Mouse (Mus musculus) heart, adult 2 months (tissue): ENCODE data around the gene Pigyl. TPM values are rescaled to one million over a fixed set of nuclear protein-coding genes. Genes with fewer than 3 reads are reported as not detected.

ENCODE experiments used
- DNase-seq, 2 experiments: peaks; one replicate each; pipeline ENCODE4 v3.0.0; 2021
- H3K27ac ChIP-seq: fragments of 200-600 bp; 2 replicates; pipeline ENCODE4 v1.8.1; 2022
- H3K27me3 ChIP-seq: fragments of 200-500 bp; 2 replicates; pipeline ENCODE4 v1.6.1; 2012; ENCODE audit warnings: mild to moderate bottlenecking, low read length, inconsistent platforms, mixed read lengths; ENCODE audit not compliant: control insufficient read depth, insufficient read depth
- H3K36me3 ChIP-seq: fragments of 200-500 bp; 2 replicates; pipeline ENCODE4 v1.6.1; 2012; ENCODE audit warnings: low read length, inconsistent platforms; ENCODE audit not compliant: control insufficient read depth, insufficient read depth
- H3K4me1 ChIP-seq: fragments of 200-500 bp; 2 replicates; pipeline ENCODE4 v1.6.1; 2011; ENCODE audit warnings: low read length; ENCODE audit not compliant: control insufficient read depth, insufficient read depth
- H3K4me3 ChIP-seq: fragments of 200-600 bp; 2 replicates; pipeline ENCODE4 v1.8.1; 2022
- H3K79me2 ChIP-seq: fragments of 200-500 bp; replicated peaks from 2 replicates; pipeline ENCODE4 v1.6.1; 2012; ENCODE audit warnings: mild to moderate bottlenecking, inconsistent platforms, low read length, moderate library complexity, mixed read lengths; ENCODE audit not compliant: control insufficient read depth, insufficient read depth
- H3K9ac ChIP-seq: fragments of 200-500 bp; 2 replicates; pipeline ENCODE4 v1.6.1; 2012; ENCODE audit warnings: low read depth, mild to moderate bottlenecking, control low read depth, inconsistent platforms, low read length, mixed read lengths
- CTCF ChIP-seq: fragments of 200-600 bp; IDR thresholded peaks from 2 replicates; pipeline ENCODE4 v1.8.1; 2022; ENCODE audit warnings: antibody characterized with exemption, mild to moderate bottlenecking, moderate library complexity
- EP300 ChIP-seq: fragments of 200-500 bp; IDR thresholded peaks from 2 replicates; pipeline ENCODE4 v1.6.1; 2011; ENCODE audit warnings: low read depth, low read length, control low read depth; ENCODE audit not compliant: insufficient read depth
- POLR2A ChIP-seq: fragments of 200-500 bp; IDR thresholded peaks from 2 replicates; pipeline ENCODE4 v1.6.1; 2011; ENCODE audit warnings: mild to moderate bottlenecking, low read depth, low read length, control low read depth; ENCODE audit not compliant: insufficient read depth
- WGBS: fragments of 180-500 bp; shearing (Covaris S2); methylation state at CpG from one replicate; pipeline ENCODE4 v1.1.7; 2018; 5-methylcytosine and 5-hydroxymethylcytosine counted together
- intact Hi-C: fragments of 180-260 bp; cut with DNase I; formaldehyde crosslinking; loops from one replicate; pipeline ENCODE4 v1.15.1; 2025
- polyA plus RNA-seq: library from polyadenylated mRNA; depleted of rRNA; stranded (reverse); fragments of >200 nt; gene quantifications from 2 replicates; pipeline ENCODE4 v1.2.3, GENCODE M21; 2012
- total RNA-seq, 2 experiments: library from RNA; stranded (reverse); gene quantifications; 2 replicates each; pipeline ENCODE4 v1.2.3; 2021

Pigyl gene
- total and polyA plus RNA-seq, 3 experiments, result 42.9 to 56.5 (median 55.4) TPM

DNA sequence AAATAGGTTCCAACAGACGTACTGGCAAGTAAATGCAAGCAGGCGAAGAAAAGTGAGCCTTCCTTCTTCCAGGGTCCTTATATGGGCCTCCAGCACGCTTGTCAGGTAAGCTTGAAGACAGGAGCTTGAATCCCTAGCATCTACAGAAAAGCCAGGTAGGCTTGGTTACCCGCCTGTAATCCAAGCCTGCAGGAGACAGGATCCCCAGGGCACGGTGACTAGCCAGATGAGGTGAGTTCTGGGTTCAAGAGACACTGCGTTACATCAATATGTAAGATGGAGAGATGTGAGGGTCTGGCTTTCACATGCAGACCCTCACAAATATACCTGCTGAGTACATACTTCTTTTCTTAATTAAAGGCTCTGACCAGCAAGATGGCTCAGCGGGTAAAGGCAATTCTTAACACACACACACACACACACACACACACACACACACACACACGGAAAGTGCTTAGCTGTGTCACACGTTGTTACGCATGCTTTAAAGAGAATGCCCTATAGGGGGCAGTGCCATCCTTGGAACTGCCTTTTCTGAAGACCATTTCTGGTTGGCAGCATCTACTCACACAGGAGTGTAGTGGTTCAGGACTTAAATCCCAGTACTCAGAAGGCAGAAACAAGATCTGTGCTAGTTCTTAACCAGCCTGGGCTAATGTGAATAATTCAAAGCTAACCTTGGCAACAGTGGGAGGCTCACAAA, 38.7 kb upstream of the Pigyl start:
- Histone ChIP-seq H3K9ac (no peak overlapping the region), H3K27ac (no peak overlapping the region), H3K27me3 (no peaks in the 10 kb centered on the region), H3K4me3 (peak overlapping the region; percentile 73), H3K79me2 (no peaks in the 10 kb centered on the region), H3K36me3 (no peaks in the 10 kb centered on the region), H3K4me1 (peaks cover 3% of the 10 kb centered on the region)
- DNase-seq, result peak in 1 of 2 experiments; percentile 40
- TF ChIP-seq EP300 (no peak), CTCF (peak; percentile 50), POLR2A (no peak)
- intact Hi-C loops, result loop anchor here (2.0 to 10.0 kb wide), 2 partner anchors 47 to 113 kb away; partner anchors contain the start of genes Ccdc151, Gm49318, Prkcsh and Zfp653
- WGBS, result 39% methylated on average over 10 of the region's 10 CpGs

DNA sequence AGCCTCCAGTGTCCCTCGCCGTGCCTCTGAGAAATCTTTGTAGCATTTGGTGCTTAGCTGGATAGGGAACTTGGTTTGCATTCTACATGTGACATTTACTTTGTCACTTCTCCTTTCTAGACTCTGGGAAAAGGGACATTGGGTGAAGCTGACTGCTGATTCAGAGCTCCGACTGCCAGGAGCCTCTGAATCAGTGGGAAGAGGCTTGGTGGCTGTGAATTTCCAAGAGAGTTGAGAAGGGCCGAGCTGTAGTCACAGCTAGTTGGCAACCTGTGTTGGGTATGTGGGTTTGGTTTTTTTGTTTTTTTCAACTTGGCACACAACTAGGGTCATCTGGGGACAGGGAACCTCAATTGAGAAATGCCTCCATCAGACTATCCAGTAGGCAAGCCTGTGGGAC, 37.1 kb upstream of the Pigyl start:
- Histone ChIP-seq H3K36me3 (no peaks in the 10 kb centered on the region), H3K79me2 (no peaks in the 10 kb centered on the region), H3K27ac (no peak overlapping the region), H3K4me3 (no peak overlapping the region), H3K27me3 (no peaks in the 10 kb centered on the region), H3K9ac (no peak overlapping the region), H3K4me1 (peaks cover 3% of the 10 kb centered on the region)
- WGBS, result 85% methylated on average over 4 of the region's 4 CpGs
- intact Hi-C loops, result loop anchor here (10.0 kb wide), 1 partner anchor 115 kb away; the partner anchor contains the start of genes Ccdc151 and Prkcsh
- DNase-seq, result peak in 1 of 2 experiments; percentile 31
- TF ChIP-seq EP300, result no peak
- no peak for TF ChIP-seq POLR2A
- no peak for TF ChIP-seq CTCF

GRCm38 (mm10) chr9:22121545-22121944, 35.1 kb upstream of the Pigyl start:
- H3K36me3 ChIP-seq, result no peaks in the 10 kb centered on the region
- H3K27me3 ChIP-seq, result no peaks in the 10 kb centered on the region
- intact Hi-C loops, result no loop called here
- TF ChIP-seq EP300 (no peak), CTCF (no peak), POLR2A (no peak)
- H3K79me2 ChIP-seq, result no peaks in the 10 kb centered on the region
- no peak overlapping the region for H3K27ac ChIP-seq
- no peak overlapping the region for H3K9ac ChIP-seq
- H3K4me3 ChIP-seq, result no peak overlapping the region
- DNase-seq, result no peak
- peaks cover 3% of the 10 kb centered on the region for H3K4me1 ChIP-seq

DNA sequence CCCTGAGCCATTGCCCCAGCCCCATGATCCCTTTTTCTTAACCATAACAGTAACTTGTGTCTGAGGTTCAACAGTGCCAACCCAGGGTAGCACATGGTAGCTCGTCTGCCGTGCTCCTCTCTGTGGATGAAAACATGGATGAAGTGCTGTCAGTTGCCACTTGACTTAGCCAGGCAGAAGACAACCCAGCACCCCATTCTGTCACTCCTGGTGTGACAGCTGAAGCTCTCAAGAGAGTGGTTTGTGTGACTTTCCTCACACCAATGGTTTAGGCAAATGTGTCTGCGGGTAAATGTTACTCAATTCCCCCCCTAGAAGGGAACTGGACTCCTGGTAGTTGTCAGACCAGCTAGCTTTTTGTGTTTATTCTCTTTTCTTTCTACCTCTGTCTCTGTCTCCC, 34.6 kb upstream of the Pigyl start:
- Histone ChIP-seq H3K4me3 (no peak overlapping the region), H3K27me3 (no peaks in the 10 kb centered on the region), H3K27ac (no peak overlapping the region), H3K79me2 (no peaks in the 10 kb centered on the region), H3K9ac (no peak overlapping the region), H3K4me1 (peaks cover 3% of the 10 kb centered on the region), H3K36me3 (no peaks in the 10 kb centered on the region)
- peak in 1 of 2 experiments; percentile 15 for DNase-seq
- intact Hi-C loops, result no loop called here
- 69% methylated on average over 3 of the region's 3 CpGs for WGBS
- TF ChIP-seq EP300, result no peak
- no peak for TF ChIP-seq POLR2A
- TF ChIP-seq CTCF, result no peak

GRCm38 (mm10) chr9:22123069-22123609, 33.5 kb upstream of the Pigyl start:
- WGBS, result 80% methylated on average over 7 of the region's 7 CpGs
- TF ChIP-seq CTCF (no peak), EP300 (no peak), POLR2A (no peak)
- Histone ChIP-seq H3K9ac (no peak overlapping the region), H3K36me3 (no peaks in the 10 kb centered on the region), H3K79me2 (no peaks in the 10 kb centered on the region), H3K4me3 (no peak overlapping the region), H3K27me3 (no peaks in the 10 kb centered on the region), H3K27ac (no peak overlapping the region), H3K4me1 (no peaks in the 10 kb centered on the region; the same call in 1 of the 2 replicates)
- DNase-seq, result peak in 1 of 2 experiments; percentile 14
- intact Hi-C loops, result no loop called here

DNA sequence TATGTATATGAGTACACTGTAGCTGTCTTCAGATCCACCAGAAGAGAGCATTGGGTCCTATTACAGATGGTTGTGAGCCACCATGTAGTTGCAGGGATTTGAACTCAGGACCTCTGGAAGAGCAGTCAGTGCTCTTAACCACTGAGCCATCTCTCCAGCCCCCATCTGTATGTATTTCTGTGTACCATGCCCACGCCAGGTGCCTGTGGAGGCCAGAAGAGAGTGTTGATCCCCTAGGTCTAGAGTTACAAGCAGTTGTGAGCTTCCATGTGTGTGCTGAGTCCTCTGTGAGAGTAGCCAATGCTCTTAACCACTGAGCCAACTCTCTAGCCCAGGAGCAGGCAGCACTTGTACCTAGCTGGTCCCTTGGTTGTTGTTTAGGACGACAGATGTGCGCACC, 32.5 kb upstream of the Pigyl start:
- 86% methylated on average over 3 of the region's 3 CpGs for WGBS
- intact Hi-C loops, result no loop called here
- no peak overlapping the region for H3K9ac ChIP-seq
- no peaks in the 10 kb centered on the region for H3K27me3 ChIP-seq
- H3K36me3 ChIP-seq, result no peaks in the 10 kb centered on the region
- DNase-seq, result no peak
- H3K4me3 ChIP-seq, result no peak overlapping the region
- no peaks in the 10 kb centered on the region; the same call in 1 of the 2 replicates for H3K4me1 ChIP-seq
- no peak for TF ChIP-seq EP300
- TF ChIP-seq POLR2A, result no peak
- TF ChIP-seq CTCF, result no peak
- no peak overlapping the region for H3K27ac ChIP-seq
- no peaks in the 10 kb centered on the region for H3K79me2 ChIP-seq
